Mouse (Mus musculus) T-cell, adult 2 months (primary cell): ENCODE measurements around the gene Olfr1106.

Experiments used
- DNase-seq: peaks from one replicate; pipeline ENCODE4 v3.0.0; 2022; ENCODE audit warnings: low spot score

Gene Olfr1106

DNA sequence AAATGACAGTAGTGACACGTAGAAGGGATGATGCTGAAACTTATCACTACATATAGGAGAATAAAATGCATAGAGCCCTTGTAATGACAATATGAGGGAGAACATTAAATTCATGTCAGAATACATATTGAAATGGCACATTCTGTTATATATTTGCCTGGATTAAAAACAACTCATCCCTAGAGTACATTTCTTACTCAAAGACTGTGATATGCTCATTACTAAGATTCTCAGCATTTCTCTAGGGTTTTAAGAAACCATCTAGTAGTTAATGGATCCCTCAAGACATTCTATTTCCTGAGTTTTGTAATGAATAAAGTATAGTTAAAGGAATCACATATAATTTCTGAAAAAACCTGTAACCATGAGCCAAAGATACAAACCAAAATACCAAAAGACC lies at the start of gene Olfr1106:
Gene Olfr1106, minus strand, starts transcription at position 101 of the 400 bp plus-strand sequence.
- no peak for DNase-seq

DNA sequence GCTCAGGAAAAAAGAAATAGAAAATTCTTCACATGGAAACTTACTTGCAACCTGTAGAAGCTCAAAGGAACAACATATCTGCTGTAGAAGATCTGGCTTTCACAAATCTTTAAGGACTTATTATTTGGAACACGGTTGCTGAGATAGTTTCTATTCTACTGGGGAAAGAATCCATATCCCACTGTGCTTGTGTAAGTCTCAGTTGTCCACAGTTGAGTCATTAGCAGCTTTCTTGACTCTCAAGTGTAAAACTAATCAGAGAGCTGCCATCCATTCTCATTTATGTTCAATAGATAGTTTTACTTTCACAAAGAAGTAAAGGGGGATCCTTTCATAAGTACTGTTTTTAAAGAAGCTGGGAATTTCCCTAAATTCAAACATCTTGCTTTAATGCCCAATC lies 43.8 kb upstream of the Olfr1106 start, which contains the start of gene Olfr1109:
Gene Olfr1109, minus strand, starts transcription at position 101 of the 400 bp plus-strand sequence.
- no peak for DNase-seq

- no peak for DNase-seq
These were observed 23.6 kb upstream of the Olfr1106 start, which contains the start of gene Olfr1107 for GRCm38 (mm10) chr2:87075717-87076116. Gene Olfr1107, minus strand, starts transcription at chr2:87075817.

DNA sequence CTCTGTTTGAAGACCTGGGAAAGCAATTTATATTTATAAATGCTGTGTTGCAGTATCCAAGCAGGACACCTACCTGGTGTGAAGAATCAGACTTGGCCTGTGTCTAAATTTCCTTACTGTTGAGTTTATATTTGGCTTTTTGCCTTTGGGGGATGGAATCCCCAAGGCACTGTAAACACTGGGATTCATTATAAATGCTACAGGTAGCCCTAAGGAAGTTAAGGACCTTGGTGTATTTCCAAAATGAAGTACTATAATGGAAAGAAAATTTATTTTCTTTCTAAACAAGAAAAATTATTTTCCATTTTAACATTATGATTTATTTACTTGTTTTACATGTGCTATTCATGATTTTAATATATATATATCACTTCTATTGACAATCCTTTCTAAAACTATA lies 15.6 kb downstream of the Olfr1106 start, which contains the start of gene Olfr1105:
Gene Olfr1105, minus strand, starts transcription at position 101 of the 400 bp plus-strand sequence.
- DNase-seq, result no peak

DNA sequence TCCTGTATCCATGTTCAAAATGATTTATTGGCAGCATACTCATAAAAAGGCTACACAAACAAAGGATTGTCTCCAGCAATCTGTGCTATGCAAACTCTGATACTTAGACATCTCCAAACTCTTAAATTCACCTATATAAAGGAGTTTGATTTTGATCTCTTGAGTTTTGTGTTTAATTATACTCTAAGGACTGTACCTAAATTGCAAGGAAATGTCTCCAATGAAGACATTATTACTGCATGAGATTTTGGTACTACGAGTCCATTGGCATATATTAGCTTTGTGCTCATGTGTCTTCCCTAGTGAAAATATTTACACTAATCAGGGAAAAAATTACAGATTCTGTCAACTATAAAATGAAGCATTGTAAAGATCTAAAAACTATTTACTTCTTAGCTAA lies 25.1 kb downstream of the Olfr1106 start, which contains the start of gene Olfr1104:
Gene Olfr1104, minus strand, starts transcription at position 101 of the 400 bp plus-strand sequence.
- no peak for DNase-seq

DNA sequence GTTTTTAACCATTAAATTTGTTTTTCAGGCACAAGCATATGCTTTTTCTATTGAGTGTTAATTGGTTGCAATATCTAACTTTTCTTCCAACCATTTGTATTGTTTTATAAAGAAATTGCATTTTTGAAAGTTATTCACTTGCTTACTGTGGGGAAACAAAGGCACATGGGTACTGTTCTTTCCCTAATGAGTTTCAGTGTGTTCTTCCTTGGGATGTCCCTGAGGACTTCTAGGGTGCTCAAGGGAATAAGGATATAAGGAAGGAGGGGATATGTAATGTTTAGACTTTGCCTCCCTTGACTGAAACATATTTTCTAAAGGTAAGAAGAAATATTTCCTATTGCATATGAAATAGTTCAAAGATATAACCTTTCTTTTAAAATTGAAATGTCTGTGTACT lies 54.0 kb downstream of the Olfr1106 start, which contains the start of gene Olfr1102:
Gene Olfr1102, plus strand, starts transcription at position 301 of the 400 bp plus-strand sequence.
- DNase-seq, result no peak
